Mouse (Mus musculus) CH12.LX (cell line): ENCODE results near the gene Uspl1. TPM values are rescaled to one million over a fixed set of nuclear protein-coding genes. Genes with fewer than 3 reads are reported as not detected.

Experiments
- polyA plus RNA-seq: library from polyadenylated mRNA; unstranded; fragments of >175 nt; gene quantifications from 2 replicates; pipeline ENCODE4 v1.2.1, GENCODE M21; 2012; ENCODE audit warnings: low read depth; ENCODE audit not compliant: insufficient read length
- total RNA-seq, 2 experiments: library from RNA; depleted of rRNA; stranded (reverse); fragments of 300-350 nt in 1 of 2; fragments of >200 nt in 1 of 2; gene quantifications; 2 replicates each; pipeline ENCODE4 v1.2.3; 2012 to 2014

The Uspl1 gene
- total and polyA plus RNA-seq, 3 experiments = 37.9 to 41.6 (median 40.2) TPM

Other genes starting within 250 kb of the Uspl1 start
- gene Gm42791, start 189.2 kb upstream of the Uspl1 start, total RNA-seq (2012; rRNA removed) = not detected in 2 replicates
- 0.42 TPM in 1 of 2 replicates, not detected in the other for gene Gm42791, start 189.2 kb upstream of the Uspl1 start, total RNA-seq (2014; rRNA removed)
- 1.3 and 2.1 TPM in 2 replicates for gene Gm42791, start 189.2 kb upstream of the Uspl1 start, polyA plus RNA-seq
- 288 and 491 TPM in 2 replicates for gene Hmgb1, start 139 bp downstream of the Uspl1 start, total RNA-seq (2012; rRNA removed)
- 673 and 899 TPM in 2 replicates for gene Hmgb1, start 139 bp downstream of the Uspl1 start, total RNA-seq (2014; rRNA removed)
- gene Hmgb1, start 139 bp downstream of the Uspl1 start, polyA plus RNA-seq = 227 and 266 TPM in 2 replicates
- gene Alox5ap, start 80.4 kb downstream of the Uspl1 start, total RNA-seq (2012; rRNA removed) = 1.6 and 2.0 TPM in 2 replicates
- 6.7 and 9.9 TPM in 2 replicates for gene Alox5ap, start 80.4 kb downstream of the Uspl1 start, total RNA-seq (2014; rRNA removed)
- 23.0 and 26.4 TPM in 2 replicates for gene Alox5ap, start 80.4 kb downstream of the Uspl1 start, polyA plus RNA-seq
- gene Medag, start 227.4 kb downstream of the Uspl1 start, total RNA-seq (2012; rRNA removed) = not detected in 2 replicates
- gene Medag, start 227.4 kb downstream of the Uspl1 start, total RNA-seq (2014; rRNA removed) = not detected in 2 replicates
- gene Medag, start 227.4 kb downstream of the Uspl1 start, polyA plus RNA-seq = not detected in 2 replicates